Mouse (Mus musculus): ENCODE data around the gene Gabrg3. TPM values are rescaled to one million over a fixed set of nuclear protein-coding genes. Genes with fewer than 3 reads are reported as not detected.
"Not testable (repeated sequence)": the region's sequence is repeated elsewhere in the genome, so short reads cannot be mapped to it uniquely, and the experiment has no call there.

Gene Gabrg3
- polyA plus RNA-seq, 1 experiment = not detected

DNA sequence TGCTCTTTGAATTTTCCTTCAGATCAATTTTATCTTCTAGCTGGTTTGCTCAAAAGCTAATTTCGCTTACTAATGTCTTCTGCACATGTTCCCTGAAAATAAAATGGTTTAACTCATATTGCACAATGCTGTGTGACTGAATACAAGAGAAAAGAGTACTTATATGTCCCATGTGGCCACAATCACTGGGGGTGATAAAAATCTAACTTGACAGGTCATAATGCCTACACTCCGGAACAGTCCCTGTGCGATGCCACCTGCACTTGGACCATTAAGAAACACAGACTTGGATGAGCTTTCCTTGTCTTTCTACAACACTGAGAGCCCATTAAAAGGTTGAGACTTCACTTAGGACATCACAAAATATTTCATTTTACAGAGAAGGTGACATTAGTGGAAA, 108.1 kb downstream of the Gabrg3 start:
- H3ac ChIP-seq (ENCODE audit: control insufficient read depth, insufficient read length, low read depth) = no peak overlapping the region
- H3K27me3 ChIP-seq (ENCODE audit: control insufficient read depth, insufficient read depth, insufficient read length) = no peaks in the 10 kb centered on the region
- TF ChIP-seq MYOG (IDR thresholded peaks at IDR 0.05; ENCODE audit: control insufficient read depth, extremely low read depth, insufficient read length) (no peak), MYOD1 (IDR thresholded peaks at IDR 0.05; ENCODE audit: control insufficient read depth, insufficient read length, low read depth) (no peak), FOSL1 (IDR thresholded peaks at IDR 0.05; ENCODE audit: insufficient read depth, low read length, poor library complexity, severe bottlenecking) (no peak), CTCF (IDR thresholded peaks at IDR 0.05; ENCODE audit: control insufficient read depth, insufficient read depth, insufficient read length) (no peak), MAX (IDR thresholded peaks at IDR 0.05) (no peak), CEBPB (IDR thresholded peaks at IDR 0.05; ENCODE audit: low read depth) (no peak), USF1 (IDR thresholded peaks at IDR 0.05; ENCODE audit: low read depth) (no peak)
- no peaks in the 10 kb centered on the region for H3K79me2 ChIP-seq (ENCODE audit: control insufficient read depth, insufficient read depth)
- H3K79me3 ChIP-seq (ENCODE audit: low read depth) = no peaks in the 10 kb centered on the region
- no peaks in the 10 kb centered on the region for H3K36me3 ChIP-seq (ENCODE audit: control insufficient read depth, insufficient read depth)
- no peak overlapping the region for H3K4me3 ChIP-seq (ENCODE audit: insufficient read depth, poor library complexity, severe bottlenecking)

DNA sequence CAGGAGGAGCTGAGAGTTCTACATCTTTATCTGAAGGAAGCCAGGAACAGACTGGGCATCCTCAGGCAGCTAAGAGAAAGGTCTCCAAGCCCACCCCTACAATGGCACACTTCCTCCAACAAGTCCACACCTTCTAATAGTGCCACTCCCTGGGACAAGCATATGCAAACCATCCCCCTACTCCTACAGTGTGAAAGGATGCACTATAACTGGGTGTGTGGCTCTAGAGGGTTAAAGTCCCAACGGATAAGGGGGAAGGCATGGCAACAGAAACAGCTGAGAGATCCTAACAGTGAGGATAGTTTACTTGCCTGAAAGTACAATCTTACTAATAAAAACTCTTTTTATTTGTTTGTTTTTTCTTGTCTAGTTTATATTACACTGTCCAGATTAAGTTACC, 126.8 kb downstream of the Gabrg3 start:
- TF ChIP-seq CEBPB (IDR thresholded peaks at IDR 0.05; ENCODE audit: low read depth) = no peak
- no peak for TF ChIP-seq CTCF (IDR thresholded peaks at IDR 0.05; ENCODE audit: control insufficient read depth, insufficient read depth, insufficient read length)
- Histone ChIP-seq H3ac (ENCODE audit: control insufficient read depth, insufficient read length, low read depth) (no peak overlapping the region), H3K4me3 (ENCODE audit: insufficient read depth, poor library complexity, severe bottlenecking) (no peak overlapping the region), H3K79me3 (ENCODE audit: low read depth) (no peaks in the 10 kb centered on the region), H3K79me2 (ENCODE audit: control insufficient read depth, insufficient read depth) (no peaks in the 10 kb centered on the region), H3K27me3 (ENCODE audit: control insufficient read depth, insufficient read depth, insufficient read length) (no peaks in the 10 kb centered on the region), H3K36me3 (ENCODE audit: control insufficient read depth, insufficient read depth) (no peaks in the 10 kb centered on the region)

DNA sequence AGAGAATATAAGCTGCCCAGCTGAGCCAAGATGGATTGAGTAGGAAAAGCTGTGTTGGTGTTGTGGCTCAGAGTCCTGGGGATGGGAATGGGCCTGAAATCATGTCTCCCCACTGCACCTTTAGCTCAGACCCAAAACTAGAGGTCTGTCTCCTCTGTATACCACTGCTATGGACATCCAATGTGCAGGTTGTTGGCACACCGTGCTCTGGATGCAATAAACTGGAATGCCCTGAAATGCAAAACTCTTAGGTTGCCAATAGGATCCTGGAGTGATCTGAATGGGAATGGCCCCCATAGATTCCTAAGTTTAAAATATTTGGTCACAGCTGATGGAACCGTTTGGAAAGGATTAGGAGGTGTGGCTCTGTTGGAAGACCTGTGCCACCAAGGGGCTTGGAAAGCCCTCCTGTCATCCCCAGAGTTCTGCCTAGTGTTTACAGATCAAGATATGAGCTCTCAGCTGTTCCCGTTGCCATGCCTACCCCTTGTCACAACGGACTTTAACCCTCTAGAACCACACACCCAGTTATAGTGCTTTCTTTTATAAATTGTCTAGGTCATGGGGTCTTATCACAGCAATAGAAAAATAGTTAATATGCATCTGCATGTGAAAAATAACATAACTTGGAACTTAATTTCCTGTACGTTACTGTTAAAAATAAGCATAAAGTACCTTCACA, 128.0 kb downstream of the Gabrg3 start:
- Histone ChIP-seq H3K4me3 (ENCODE audit: insufficient read depth, poor library complexity, severe bottlenecking) (no peak overlapping the region), H3K36me3 (ENCODE audit: control insufficient read depth, insufficient read depth) (no peaks in the 10 kb centered on the region), H3K27me3 (ENCODE audit: control insufficient read depth, insufficient read depth, insufficient read length) (no peaks in the 10 kb centered on the region), H3K79me2 (ENCODE audit: control insufficient read depth, insufficient read depth) (no peaks in the 10 kb centered on the region), H3ac (ENCODE audit: control insufficient read depth, insufficient read length, low read depth) (no peak overlapping the region), H3K79me3 (ENCODE audit: low read depth) (no peaks in the 10 kb centered on the region)
- TF ChIP-seq FOSL1 (IDR thresholded peaks at IDR 0.05; ENCODE audit: insufficient read depth, low read length, poor library complexity, severe bottlenecking) (no peak), CEBPB (IDR thresholded peaks at IDR 0.05; ENCODE audit: low read depth) (no peak), MYOG (IDR thresholded peaks at IDR 0.05; ENCODE audit: control insufficient read depth, extremely low read depth, insufficient read length) (no peak), CTCF (IDR thresholded peaks at IDR 0.05; ENCODE audit: control insufficient read depth, insufficient read depth, insufficient read length) (no peak), MYOD1 (IDR thresholded peaks at IDR 0.05; ENCODE audit: control insufficient read depth, insufficient read length, low read depth) (no peak), MAX (IDR thresholded peaks at IDR 0.05) (no peak), USF1 (IDR thresholded peaks at IDR 0.05; ENCODE audit: low read depth) (no peak)

DNA sequence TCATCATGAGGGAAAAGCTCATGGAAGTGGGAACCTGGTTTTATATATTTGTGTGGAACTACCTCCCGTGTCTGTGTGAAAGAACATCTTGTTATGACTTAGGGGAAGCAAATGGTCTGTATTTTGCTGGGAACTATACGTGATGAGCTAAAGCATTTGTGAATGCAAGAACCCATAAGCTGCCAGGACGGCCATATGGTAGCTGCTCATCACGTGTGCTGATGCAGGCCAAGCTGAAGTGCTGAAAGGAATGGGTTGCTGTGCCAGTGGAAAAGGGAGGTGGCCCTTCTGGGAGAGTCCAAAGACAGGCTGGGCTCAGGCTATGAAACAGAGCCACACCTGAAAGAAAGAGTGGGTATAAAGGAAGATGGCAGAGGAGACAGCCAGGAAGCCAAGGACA, 143.0 kb downstream of the Gabrg3 start:
- H3K36me3 ChIP-seq (ENCODE audit: control insufficient read depth, insufficient read depth) = no peaks in the 10 kb centered on the region
- H3K4me3 ChIP-seq (ENCODE audit: insufficient read depth, poor library complexity, severe bottlenecking) = no peak overlapping the region
- no peak overlapping the region for H3ac ChIP-seq (ENCODE audit: control insufficient read depth, insufficient read length, low read depth)
- no peak for TF ChIP-seq FOSL1 (IDR thresholded peaks at IDR 0.05; ENCODE audit: insufficient read depth, low read length, poor library complexity, severe bottlenecking)
- no peak for TF ChIP-seq USF1 (IDR thresholded peaks at IDR 0.05; ENCODE audit: low read depth)
- no peak for TF ChIP-seq CEBPB (IDR thresholded peaks at IDR 0.05; ENCODE audit: low read depth)
- TF ChIP-seq CTCF (IDR thresholded peaks at IDR 0.05; ENCODE audit: control insufficient read depth, insufficient read depth, insufficient read length) = no peak
- no peak for TF ChIP-seq MAX (IDR thresholded peaks at IDR 0.05)
- TF ChIP-seq MYOG (IDR thresholded peaks at IDR 0.05; ENCODE audit: control insufficient read depth, extremely low read depth, insufficient read length) = no peak
- no peak for TF ChIP-seq MYOD1 (IDR thresholded peaks at IDR 0.05; ENCODE audit: control insufficient read depth, insufficient read length, low read depth)
- H3K79me2 ChIP-seq (ENCODE audit: control insufficient read depth, insufficient read depth) = no peaks in the 10 kb centered on the region
- H3K27me3 ChIP-seq (ENCODE audit: control insufficient read depth, insufficient read depth, insufficient read length) = no peaks in the 10 kb centered on the region
- H3K79me3 ChIP-seq (ENCODE audit: low read depth) = no peaks in the 10 kb centered on the region

DNA sequence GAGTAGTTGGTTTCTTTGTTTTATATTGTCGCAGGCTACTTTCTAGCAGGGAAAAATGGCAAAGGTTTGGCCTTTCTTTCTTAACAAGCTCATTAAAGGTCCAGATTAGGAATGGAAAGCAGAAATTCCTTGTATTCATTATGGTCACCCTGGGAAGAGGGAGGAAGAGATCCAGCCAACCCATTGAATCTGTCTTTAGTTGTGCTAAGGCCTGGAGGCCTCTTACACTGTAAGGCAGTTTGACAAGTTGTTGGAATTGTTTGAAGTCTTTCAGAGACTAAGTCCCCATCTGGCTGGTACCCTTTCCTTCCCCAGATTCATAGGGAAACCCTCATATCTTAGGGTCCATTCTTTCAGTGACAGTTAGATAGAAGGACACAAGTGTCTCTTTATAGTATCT, 172.9 kb downstream of the Gabrg3 start:
- TF ChIP-seq MYOD1 (IDR thresholded peaks at IDR 0.05; ENCODE audit: control insufficient read depth, insufficient read length, low read depth) (no peak), CTCF (IDR thresholded peaks at IDR 0.05; ENCODE audit: control insufficient read depth, insufficient read depth, insufficient read length) (no peak), FOSL1 (IDR thresholded peaks at IDR 0.05; ENCODE audit: insufficient read depth, low read length, poor library complexity, severe bottlenecking) (no peak), CEBPB (IDR thresholded peaks at IDR 0.05; ENCODE audit: low read depth) (no peak), MYOG (IDR thresholded peaks at IDR 0.05; ENCODE audit: control insufficient read depth, extremely low read depth, insufficient read length) (no peak), USF1 (IDR thresholded peaks at IDR 0.05; ENCODE audit: low read depth) (no peak), MAX (IDR thresholded peaks at IDR 0.05) (no peak)
- H3K27me3 ChIP-seq (ENCODE audit: control insufficient read depth, insufficient read depth, insufficient read length) = no peaks in the 10 kb centered on the region
- no peaks in the 10 kb centered on the region for H3K79me3 ChIP-seq (ENCODE audit: low read depth)
- no peaks in the 10 kb centered on the region for H3K79me2 ChIP-seq (ENCODE audit: control insufficient read depth, insufficient read depth)
- H3K4me3 ChIP-seq (ENCODE audit: insufficient read depth, poor library complexity, severe bottlenecking) = no peak overlapping the region
- no peak overlapping the region for H3ac ChIP-seq (ENCODE audit: control insufficient read depth, insufficient read length, low read depth)
- H3K36me3 ChIP-seq (ENCODE audit: control insufficient read depth, insufficient read depth) = no peaks in the 10 kb centered on the region

DNA sequence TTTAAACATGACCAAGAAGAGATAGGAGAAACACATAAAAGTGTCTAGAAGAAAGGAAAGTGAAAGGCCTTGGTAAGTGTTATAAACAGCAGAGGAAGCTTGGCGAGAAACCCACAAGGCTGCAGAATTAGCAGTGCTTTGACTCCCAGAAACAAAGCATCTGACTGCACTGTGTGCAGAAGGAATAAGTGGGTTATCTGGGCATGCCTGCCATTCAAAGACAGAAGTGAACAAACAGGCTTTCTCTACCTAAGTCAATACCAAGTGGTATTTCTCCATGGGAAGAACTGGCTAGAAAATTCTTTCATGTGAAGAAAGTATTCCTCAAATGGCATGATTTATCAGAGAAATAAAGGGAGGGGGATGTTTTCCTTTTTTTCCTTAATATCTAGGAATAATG, 201.0 kb downstream of the Gabrg3 start:
- no peaks in the 10 kb centered on the region for H3K79me3 ChIP-seq (ENCODE audit: low read depth)
- H3K79me2 ChIP-seq (ENCODE audit: control insufficient read depth, insufficient read depth) = no peaks in the 10 kb centered on the region
- TF ChIP-seq MYOG (IDR thresholded peaks at IDR 0.05; ENCODE audit: control insufficient read depth, extremely low read depth, insufficient read length) (no peak), MAX (IDR thresholded peaks at IDR 0.05) (no peak), FOSL1 (IDR thresholded peaks at IDR 0.05; ENCODE audit: insufficient read depth, low read length, poor library complexity, severe bottlenecking) (no peak), CTCF (IDR thresholded peaks at IDR 0.05; ENCODE audit: control insufficient read depth, insufficient read depth, insufficient read length) (no peak), MYOD1 (IDR thresholded peaks at IDR 0.05; ENCODE audit: control insufficient read depth, insufficient read length, low read depth) (no peak), USF1 (IDR thresholded peaks at IDR 0.05; ENCODE audit: low read depth) (no peak), CEBPB (IDR thresholded peaks at IDR 0.05; ENCODE audit: low read depth) (no peak)

DNA sequence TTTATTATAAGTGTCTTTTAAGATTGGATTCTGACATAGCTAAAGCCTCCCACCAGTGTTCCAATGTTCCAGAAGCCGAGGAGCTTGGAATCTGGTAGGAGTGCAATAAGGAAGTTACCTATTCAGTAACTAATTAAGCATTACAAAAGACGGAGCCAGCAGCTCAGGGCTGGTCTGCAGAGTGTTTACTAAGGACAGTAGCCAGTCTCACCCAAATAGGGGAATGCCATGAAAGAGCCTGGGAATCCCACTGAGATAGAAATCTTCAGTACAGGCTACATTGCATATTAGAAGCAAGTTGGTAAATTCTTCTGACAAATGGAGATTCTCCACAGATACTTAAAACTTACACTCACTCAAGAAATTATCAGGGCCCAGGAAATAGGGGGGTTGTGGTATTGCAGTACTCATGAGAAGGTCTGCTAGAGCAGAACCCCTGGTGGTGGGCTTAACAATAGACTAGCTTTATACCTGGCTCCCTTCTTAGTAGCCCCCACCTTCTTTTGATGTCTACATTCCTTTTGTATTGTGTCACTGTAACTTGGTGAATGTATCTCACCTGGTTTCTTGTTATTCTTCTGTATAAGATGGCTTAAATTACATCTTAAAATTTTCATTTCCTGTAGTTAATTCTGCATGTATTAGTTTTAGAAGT, 211.0 kb downstream of the Gabrg3 start:
- H3K27me3 ChIP-seq (ENCODE audit: control insufficient read depth, insufficient read depth, insufficient read length); H3K79me3 ChIP-seq (ENCODE audit: low read depth); H3K36me3 ChIP-seq (ENCODE audit: control insufficient read depth, insufficient read depth); H3K4me3 ChIP-seq (ENCODE audit: insufficient read depth, poor library complexity, severe bottlenecking); H3ac ChIP-seq (ENCODE audit: control insufficient read depth, insufficient read length, low read depth); H3K79me2 ChIP-seq (ENCODE audit: control insufficient read depth, insufficient read depth): not testable (repeated sequence)

More for the DNA sequence above, 201.0 kb downstream of the Gabrg3 start:
- H3ac ChIP-seq (ENCODE audit: control insufficient read depth, insufficient read length, low read depth) = no peak overlapping the region
- H3K27me3 ChIP-seq (ENCODE audit: control insufficient read depth, insufficient read depth, insufficient read length) = no peaks in the 10 kb centered on the region
- no peak overlapping the region for H3K4me3 ChIP-seq (ENCODE audit: insufficient read depth, poor library complexity, severe bottlenecking)
- no peaks in the 10 kb centered on the region for H3K36me3 ChIP-seq (ENCODE audit: control insufficient read depth, insufficient read depth)

Data from C2C12 (cell line).